Mouse (Mus musculus): Measurements from ENCODE around the gene Slc9a5.

Gene Slc9a5

GRCm38 (mm10) chr8:105409947-105410346 is 61.3 kb downstream of the Slc9a5 start:
- DNase-seq (ENCODE audit: low spot score): no peak

GRCm38 (mm10) chr8:105413391-105413790 is 64.7 kb downstream of the Slc9a5 start, which contains the start of the genes Kctd19 and Lrrc36:
Gene Kctd19, minus strand, starts transcription at chr8:105413502.
Gene Lrrc36, plus strand, starts transcription at chr8:105413571.
- DNase-seq (ENCODE audit: low spot score): no peak

- DNase-seq (ENCODE audit: low spot score): no peak
Observed at GRCm38 (mm10) chr8:105418992-105419391, 70.3 kb downstream of the Slc9a5 start.
